Mouse (Mus musculus) forebrain, postnatal 0 days (tissue): ENCODE data around the gene Pla2g2e. TPM values are rescaled to one million over a fixed set of nuclear protein-coding genes. Genes with fewer than 3 reads are reported as not detected.

Source experiments
- ATAC-seq: fragments of 200-750 bp; cut with Nextera tagmentation; 2 replicates; pipeline ENCODE4 v1.8.0; 2017; ENCODE audit warnings: mild to moderate bottlenecking, moderate library complexity
- DNase-seq: peaks from one replicate; pipeline ENCODE4 v3.0.0-alpha.2; 2015
- H3K27ac ChIP-seq: fragments of 300-500 bp; sonication (generic); 2 replicates; pipeline ENCODE4 v1.5.1; 2014; ENCODE audit warnings: low read depth, mild to moderate bottlenecking, antibody characterized with exemption, low read length, moderate library complexity, mixed read lengths
- H3K27me3 ChIP-seq: fragments of 300-500 bp; sonication (generic); 2 replicates; pipeline ENCODE4 v1.6.1; 2014; ENCODE audit warnings: mild to moderate bottlenecking, low read length, mixed read lengths; ENCODE audit not compliant: insufficient read depth
- H3K36me3 ChIP-seq: fragments of 300-500 bp; sonication (generic); 2 replicates; pipeline ENCODE4 v1.6.1; 2014; ENCODE audit warnings: mild to moderate bottlenecking, moderate library complexity; ENCODE audit not compliant: insufficient read depth
- H3K4me1 ChIP-seq: fragments of 300-500 bp; sonication (generic); 2 replicates; pipeline ENCODE4 v1.6.1; 2014; ENCODE audit warnings: antibody characterized with exemption; ENCODE audit not compliant: insufficient read depth
- H3K4me2 ChIP-seq: fragments of 300-500 bp; sonication (generic); 2 replicates; pipeline ENCODE4 v1.6.1; 2014; ENCODE audit warnings: low read depth, mild to moderate bottlenecking, moderate library complexity
- H3K4me3 ChIP-seq: fragments of 300-500 bp; sonication (generic); 2 replicates; pipeline ENCODE4 v1.5.1; 2014; ENCODE audit warnings: low read depth, low read length, mixed read lengths
- H3K9ac ChIP-seq: fragments of 300-500 bp; sonication (generic); 2 replicates; pipeline ENCODE4 v1.6.1; 2014; ENCODE audit warnings: mild to moderate bottlenecking
- H3K9me3 ChIP-seq: fragments of 300-500 bp; sonication (generic); 2 replicates; pipeline ENCODE4 v1.6.1; 2016; ENCODE audit warnings: low read length
- CTCF ChIP-seq: sonication (generic); IDR thresholded peaks from 2 replicates; pipeline ENCODE4 v1.5.1; 2016; ENCODE audit warnings: antibody characterized with exemption, control low read depth, low read depth
- WGBS: fragments of 180-500 bp; shearing (Covaris S2); extraction: QIAGEN DNeasy Blood & Tissue Kit; methylation state at CpG from one replicate; pipeline ENCODE4 v1.1.7; 2014; 5-methylcytosine and 5-hydroxymethylcytosine counted together
- polyA plus RNA-seq: library from polyadenylated mRNA; unstranded; fragments of >200 nt; fragmentation: Nextera tagmentation; extraction: Ambion mirVana; gene quantifications from 2 replicates; pipeline ENCODE4 v1.2.1, GENCODE M21; 2015
- total RNA-seq: library from RNA; depleted of rRNA; stranded (reverse); fragments of >200 nt; gene quantifications from 2 replicates; pipeline ENCODE4 v1.2.3, GENCODE M21; 2014

Pla2g2e gene
- total and polyA plus RNA-seq, 2 experiments from 2014 or later = not detected

GRCm38 (mm10) chr4:138856491-138856890 lies 21.3 kb upstream of the Pla2g2e start:
- H3K4me2 ChIP-seq = no peak overlapping the region
- no peaks in the 10 kb centered on the region for H3K36me3 ChIP-seq
- H3K4me3 ChIP-seq = no peak overlapping the region
- no peaks in the 10 kb centered on the region for H3K4me1 ChIP-seq
- peak; percentile 93 for DNase-seq
- peak; percentile 44; the same call in 1 of the 2 replicates for ATAC-seq
- H3K9me3 ChIP-seq = no peaks in the 10 kb centered on the region
- peaks cover 4% of the 10 kb centered on the region; the same call in 1 of the 2 replicates for H3K27me3 ChIP-seq
- H3K9ac ChIP-seq = no peak overlapping the region
- peak; percentile 100 for TF ChIP-seq CTCF
- WGBS = 19% methylated on average over 7 of the region's 7 CpGs
- no peak overlapping the region for H3K27ac ChIP-seq

- H3K4me1 ChIP-seq = no peaks in the 10 kb centered on the region
- no peak overlapping the region for H3K27ac ChIP-seq
- H3K9me3 ChIP-seq = no peaks in the 10 kb centered on the region
- H3K4me3 ChIP-seq = no peak overlapping the region
- no peak for DNase-seq
- no peak overlapping the region for H3K4me2 ChIP-seq
- 84% methylated on average over 10 of the region's 10 CpGs for WGBS
- ATAC-seq = no peak
- H3K9ac ChIP-seq = no peak overlapping the region
- TF ChIP-seq CTCF = no peak
- H3K27me3 ChIP-seq = no peaks in the 10 kb centered on the region
- H3K36me3 ChIP-seq = no peaks in the 10 kb centered on the region
These were observed 20.2 kb upstream of the Pla2g2e start for GRCm38 (mm10) chr4:138857576-138857975.

- WGBS = 71% methylated on average over 15 of the region's 15 CpGs
- H3K9me3 ChIP-seq = no peaks in the 10 kb centered on the region
- TF ChIP-seq CTCF = no peak
- H3K4me3 ChIP-seq = no peak overlapping the region
- H3K9ac ChIP-seq = no peak overlapping the region
- H3K4me1 ChIP-seq = no peaks in the 10 kb centered on the region
- DNase-seq (peak; percentile 67), ATAC-seq (peak; percentile 38)
- no peak overlapping the region for H3K27ac ChIP-seq
- H3K36me3 ChIP-seq = no peaks in the 10 kb centered on the region
- H3K4me2 ChIP-seq = no peak overlapping the region
- no peaks in the 10 kb centered on the region for H3K27me3 ChIP-seq
These were observed 19.3 kb upstream of the Pla2g2e start for GRCm38 (mm10) chr4:138858446-138858845.

- WGBS = 18% methylated on average over 9 of the region's 9 CpGs
These were observed 18.5 kb upstream of the Pla2g2e start for GRCm38 (mm10) chr4:138859245-138859644.

GRCm38 (mm10) chr4:138859728-138860127 lies 18.0 kb upstream of the Pla2g2e start:
- peak; percentile 77 for TF ChIP-seq CTCF
- no peaks in the 10 kb centered on the region for H3K4me1 ChIP-seq
- peak overlapping the region; percentile 32 for H3K4me3 ChIP-seq
- H3K9me3 ChIP-seq = no peaks in the 10 kb centered on the region
- H3K36me3 ChIP-seq = no peaks in the 10 kb centered on the region
- DNase-seq (peak; percentile 91), ATAC-seq (peak; percentile 89)
- peak overlapping the region; percentile 54 for H3K9ac ChIP-seq
- H3K27ac ChIP-seq = peak overlapping the region; percentile 83
- 7% methylated on average over 13 of the region's 13 CpGs for WGBS
- peak overlapping the region; percentile 54 for H3K4me2 ChIP-seq
- H3K27me3 ChIP-seq = no peaks in the 10 kb centered on the region

More at GRCm38 (mm10) chr4:138859245-138859644, 18.5 kb upstream of the Pla2g2e start:
- peak overlapping the region; percentile 54 for H3K4me2 ChIP-seq
- peak; percentile 73 for TF ChIP-seq CTCF
- ATAC-seq = peak; percentile 77
- peak overlapping the region; percentile 83 for H3K27ac ChIP-seq
- H3K9me3 ChIP-seq = no peaks in the 10 kb centered on the region
- peak; percentile 87 for DNase-seq
- H3K4me3 ChIP-seq = peak overlapping the region; percentile 32
- H3K4me1 ChIP-seq = no peaks in the 10 kb centered on the region
- H3K36me3 ChIP-seq = no peaks in the 10 kb centered on the region
- no peaks in the 10 kb centered on the region for H3K27me3 ChIP-seq
- H3K9ac ChIP-seq = peak overlapping the region; percentile 54

GRCm38 (mm10) chr4:138863344-138863998 lies 14.3 kb upstream of the Pla2g2e start, which contains the start of gene Pla2g5:
TSS of gene Pla2g5 (minus strand) at chr4:138863482.
- H3K9me3 ChIP-seq = no peaks in the 10 kb centered on the region
- no peak within 1 kb of the TSS for H3K4me2 ChIP-seq
- no peak within 1 kb of the TSS for H3K4me3 ChIP-seq
- no peaks in the 10 kb centered on the region for H3K36me3 ChIP-seq
- no peak within 1 kb of the TSS for H3K9ac ChIP-seq
- H3K27ac ChIP-seq = no peak within 1 kb of the TSS
- H3K4me1 ChIP-seq = no peaks in the 10 kb centered on the region
- WGBS = 78% methylated on average over 10 of the region's 10 CpGs
- TF ChIP-seq CTCF = no peak
- ATAC-seq (no peak), DNase-seq (no peak)
- H3K27me3 ChIP-seq = no peaks in the 10 kb centered on the region

- no peak overlapping the region for H3K9ac ChIP-seq
- H3K4me2 ChIP-seq = no peak overlapping the region
- H3K9me3 ChIP-seq = no peaks in the 10 kb centered on the region
- no peaks in the 10 kb centered on the region for H3K36me3 ChIP-seq
- H3K27ac ChIP-seq = no peak overlapping the region
- no peaks in the 10 kb centered on the region for H3K4me1 ChIP-seq
- no peak for DNase-seq
- ATAC-seq = no peak
- WGBS = 47% methylated on average over 5 of the region's 5 CpGs
- TF ChIP-seq CTCF = no peak
- H3K27me3 ChIP-seq = no peaks in the 10 kb centered on the region
- no peak overlapping the region for H3K4me3 ChIP-seq
These were observed 12.7 kb upstream of the Pla2g2e start for GRCm38 (mm10) chr4:138865092-138865491.
